Comparison of ENCODE assay signal across 8 mouse cellular contexts in the genomic region with DNA sequence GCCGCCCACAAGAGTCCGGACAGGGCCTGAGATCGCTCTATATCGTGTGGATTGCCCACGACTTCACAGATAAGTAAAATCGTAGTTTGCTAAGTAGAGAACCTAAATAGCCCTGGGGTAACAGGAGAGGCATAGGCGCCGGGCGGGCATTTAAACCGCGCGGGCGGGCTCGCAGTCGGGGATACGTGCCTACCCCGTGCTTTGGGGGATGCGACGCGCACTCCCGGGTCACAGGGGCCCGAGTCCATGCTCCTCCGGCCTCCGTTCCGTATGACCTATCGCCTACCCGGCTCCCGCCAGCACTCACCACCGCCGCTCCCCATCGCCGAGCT. TPM values are rescaled to one million over a fixed set of nuclear protein-coding genes. Genes with fewer than 3 reads are reported as not detected.
A peak's percentile ranks its signal among the peaks of the same experiment; 100 is the strongest.
DNase-seq lines count a peak whose midpoint lies in the region; ATAC-seq and TF ChIP-seq lines count a peak whose summit lies in the region.

No protein-coding gene starts in this region.

- H3K9me3 ChIP-seq in kidney, postnatal 0 days (replicated peaks; ENCODE audit: low read length): no peaks in the 10 kb centered on the region
- no peaks in the 10 kb centered on the region for H3K9me3 ChIP-seq in hindbrain, embryonic 16.5 days (ENCODE audit: control insufficient read depth, low read length)
- H3K9me3 ChIP-seq in midbrain, embryonic 15.5 days: no peaks in the 10 kb centered on the region

- H3K4me1 ChIP-seq in kidney, postnatal 0 days (replicated peaks; ENCODE audit: insufficient read depth, low read length): no peaks in the 10 kb centered on the region; the same call in 1 of the 2 replicates
- H3K4me1 ChIP-seq in cortical plate, adult 2 months (ENCODE audit: control insufficient read depth, insufficient read depth, low read length): 0 out of 2 replicates have a peak, but pooled peaks cover 3% of the 10 kb centered on the region
- H3K4me1 ChIP-seq in hindbrain, embryonic 16.5 days (ENCODE audit: control insufficient read depth, insufficient read depth, low read depth, low read length): peaks cover 15% of the 10 kb centered on the region
- peaks cover 18% of the 10 kb centered on the region for H3K4me1 ChIP-seq in midbrain, embryonic 15.5 days

- no peak for TF ChIP-seq CTCF in kidney, postnatal 0 days (IDR thresholded peaks at IDR 0.05; ENCODE audit: low read depth)
- no peak for TF ChIP-seq CTCF in cortical plate, adult 2 months (IDR thresholded peaks at IDR 0.05; ENCODE audit: extremely low read depth, insufficient read depth, low read length)

- no peak for ATAC-seq in kidney, postnatal 0 days (replicated peaks; ENCODE audit: low FRiP score, low read depth)
- ATAC-seq in hindbrain, embryonic 16.5 days: no peak
- no peak for ATAC-seq in midbrain, embryonic 15.5 days (replicated peaks)

- no peak for TF ChIP-seq POLR2A in cortical plate, adult 2 months (IDR thresholded peaks at IDR 0.05; ENCODE audit: extremely low read depth, insufficient read depth, low read length)

- peaks cover 5% of the 10 kb centered on the region; the same call in 1 of the 2 replicates for H3K36me3 ChIP-seq in kidney, postnatal 0 days (ENCODE audit: insufficient read depth, low read length)
- no peaks in the 10 kb centered on the region for H3K36me3 ChIP-seq in hindbrain, embryonic 16.5 days (ENCODE audit: control insufficient read depth, insufficient read depth, low read length)
- peaks cover 10% of the 10 kb centered on the region; the same call in 1 of the 2 replicates for H3K36me3 ChIP-seq in midbrain, embryonic 15.5 days (replicated peaks)

- H3K27ac ChIP-seq in kidney, postnatal 0 days: no peak overlapping the region
- no peak overlapping the region for H3K27ac ChIP-seq in cortical plate, adult 2 months (ENCODE audit: insufficient read depth, low read length)
- H3K27ac ChIP-seq in hindbrain, embryonic 16.5 days (ENCODE audit: low read depth, low read length): peak overlapping the region; percentile 67
- H3K27ac ChIP-seq in midbrain, embryonic 15.5 days: peak overlapping the region; percentile 63; the same call in 1 of the 2 replicates

- WGBS in kidney, postnatal 0 days: under 1% methylated on average over 32 of the region's 32 CpGs
- WGBS in hindbrain, embryonic 16.5 days: under 1% methylated on average over 32 of the region's 32 CpGs
- WGBS in midbrain, embryonic 15.5 days: under 1% methylated on average over 32 of the region's 32 CpGs

- H3K27me3 ChIP-seq in kidney, postnatal 0 days (ENCODE audit: insufficient read depth, low read length): no peaks in the 10 kb centered on the region
- H3K27me3 ChIP-seq in hindbrain, embryonic 16.5 days (replicated peaks; ENCODE audit: control insufficient read depth, insufficient read depth, low read length): no peaks in the 10 kb centered on the region
- H3K27me3 ChIP-seq in midbrain, embryonic 15.5 days (replicated peaks): no peaks in the 10 kb centered on the region

- peak overlapping the region; percentile 57 for H3K4me3 ChIP-seq in kidney, postnatal 0 days (replicated peaks; ENCODE audit: low read depth, low read length)
- peak overlapping the region; percentile 47 for H3K4me3 ChIP-seq in cortical plate, adult 2 months (ENCODE audit: insufficient read depth, low read length)
- H3K4me3 ChIP-seq in hindbrain, embryonic 16.5 days (ENCODE audit: low read length): peak overlapping the region; percentile 72
- peak overlapping the region; percentile 78 for H3K4me3 ChIP-seq in midbrain, embryonic 15.5 days

- H3K9ac ChIP-seq in kidney, postnatal 0 days (ENCODE audit: low read depth, low read length): peak overlapping the region; percentile 50
- H3K9ac ChIP-seq in hindbrain, embryonic 16.5 days (ENCODE audit: low read depth, low read length): peak overlapping the region; percentile 77
- peak overlapping the region; percentile 67 for H3K9ac ChIP-seq in midbrain, embryonic 15.5 days

- peak overlapping the region; percentile 82 for H3K4me2 ChIP-seq in kidney, postnatal 0 days (ENCODE audit: low read length)
- peak overlapping the region; percentile 93 for H3K4me2 ChIP-seq in hindbrain, embryonic 16.5 days (ENCODE audit: low read length)
- peak overlapping the region; percentile 87 for H3K4me2 ChIP-seq in midbrain, embryonic 15.5 days

- no peak for DNase-seq in kidney, postnatal 0 days (ENCODE audit: low spot score)
- DNase-seq in kidney, adult 9 months: no peak
- DNase-seq in cerebellum, postnatal 14 days: no peak
- DNase-seq in urinary bladder, postnatal 10 days (ENCODE audit: low spot score): no peak
- no peak for DNase-seq in kidney, postnatal 10 days

RNA-seq across cellular contexts. Expression of a gene that starts 0.3 kb away (rescaled TPM):
- polyA plus RNA-seq in kidney, postnatal 0 days (2015; fragmentation: Nextera tagmentation; extraction: Ambion mirVana): 18.3 and 23.2 TPM in 2 replicates
- 4.4 and 4.8 TPM in 2 replicates for polyA plus RNA-seq in cortical plate, adult 2 months (2012; rRNA removed)
- 14.4 and 17.6 TPM in 2 replicates for polyA plus RNA-seq in hindbrain, embryonic 16.5 days (2015; fragmentation: Nextera tagmentation; extraction: Ambion mirVana)
- 13.9 and 15.1 TPM in 2 replicates for polyA plus RNA-seq in midbrain, embryonic 15.5 days (2015; fragmentation: Nextera tagmentation; extraction: Ambion mirVana)

RNA-seq across cellular contexts. Expression of a gene that starts 30.3 kb away (rescaled TPM):
- 6.1 and 6.7 TPM in 2 replicates for polyA plus RNA-seq in kidney, postnatal 0 days (2015; fragmentation: Nextera tagmentation; extraction: Ambion mirVana)
- polyA plus RNA-seq in cortical plate, adult 2 months (2012; rRNA removed): 17.0 and 19.0 TPM in 2 replicates
- polyA plus RNA-seq in hindbrain, embryonic 16.5 days (2015; fragmentation: Nextera tagmentation; extraction: Ambion mirVana): 8.9 and 10.1 TPM in 2 replicates
- polyA plus RNA-seq in midbrain, embryonic 15.5 days (2015; fragmentation: Nextera tagmentation; extraction: Ambion mirVana): 12.1 and 12.5 TPM in 2 replicates

RNA-seq across cellular contexts. Expression of a gene that starts 41.6 kb away (rescaled TPM):
- polyA plus RNA-seq in kidney, postnatal 0 days (2015; fragmentation: Nextera tagmentation; extraction: Ambion mirVana): 2.7 and 4.0 TPM in 2 replicates
- 5.5 and 6.8 TPM in 2 replicates for polyA plus RNA-seq in cortical plate, adult 2 months (2012; rRNA removed)
- 4.5 and 4.6 TPM in 2 replicates for polyA plus RNA-seq in hindbrain, embryonic 16.5 days (2015; fragmentation: Nextera tagmentation; extraction: Ambion mirVana)
- polyA plus RNA-seq in midbrain, embryonic 15.5 days (2015; fragmentation: Nextera tagmentation; extraction: Ambion mirVana): 5.1 and 5.4 TPM in 2 replicates

RNA-seq across cellular contexts. Expression of a gene that starts 45.6 kb away (rescaled TPM):
- 2.3 and 2.5 TPM in 2 replicates for polyA plus RNA-seq in kidney, postnatal 0 days (2015; fragmentation: Nextera tagmentation; extraction: Ambion mirVana)
- 62.7 and 72.7 TPM in 2 replicates for polyA plus RNA-seq in cortical plate, adult 2 months (2012; rRNA removed)
- polyA plus RNA-seq in hindbrain, embryonic 16.5 days (2015; fragmentation: Nextera tagmentation; extraction: Ambion mirVana): 26.6 and 29.5 TPM in 2 replicates
- 28.7 and 30.7 TPM in 2 replicates for polyA plus RNA-seq in midbrain, embryonic 15.5 days (2015; fragmentation: Nextera tagmentation; extraction: Ambion mirVana)

Comparison
In these comparisons a context has a peak if more than half of its experiments do, and no peak if none do; other contexts are left out.
1. H3K27ac ChIP-seq: peak in hindbrain, embryonic 16.5 days (single experiment) and midbrain, embryonic 15.5 days (single experiment); none in kidney, postnatal 0 days (single experiment) and cortical plate, adult 2 months (single experiment).
2. Peak in every context shown above with its lines, with median percentiles within 50 percentile points of each other: H3K4me2 ChIP-seq, H3K4me3 ChIP-seq and H3K9ac ChIP-seq.